ENCODE assay signal across 19 mouse cellular contexts in the genomic region with DNA sequence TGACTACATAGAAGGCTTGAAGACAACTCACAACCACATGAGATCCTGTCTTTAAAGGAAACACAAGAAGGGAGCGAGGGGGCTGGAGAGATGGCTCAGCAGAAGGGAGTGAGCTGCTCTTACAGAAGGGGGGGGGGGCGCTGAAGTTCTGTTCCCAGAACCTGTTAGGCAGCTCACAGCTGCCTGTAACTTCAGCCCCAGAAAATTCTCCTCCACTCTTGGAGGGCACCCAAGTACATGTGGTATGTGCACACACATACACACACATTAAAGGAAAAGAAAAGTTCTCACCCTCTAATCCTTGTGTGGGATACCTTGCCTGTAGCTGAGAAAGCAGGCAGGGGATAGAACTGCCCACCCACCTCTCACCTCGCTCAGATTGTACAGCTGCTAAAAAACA. TPM values are rescaled to one million over a fixed set of nuclear protein-coding genes. Genes with fewer than 3 reads are reported as not detected.
A peak's percentile ranks its signal among the peaks of the same experiment; 100 is the strongest.
DNase-seq lines count a peak whose midpoint lies in the region; ATAC-seq and TF ChIP-seq lines count a peak whose summit lies in the region.
"Had no signal": no experiment of that assay in that cellular context is flagged by ENCODE, and none has a peak within 500 bp of the region (broad histone marks: within the 10 kb centered on the region; RNA-seq: fewer than 3 reads in every experiment).

No protein-coding gene starts in this region.

- WGBS in limb, embryonic 13.5 days: 60% methylated on average over 3 of the region's 3 CpGs
- 69% methylated on average over 3 of the region's 3 CpGs for WGBS in limb, embryonic 10.5 days
- 52% methylated on average over 3 of the region's 3 CpGs for WGBS in stomach, embryonic 14.5 days
- WGBS in stomach, postnatal 0 days: 60% methylated on average over 3 of the region's 3 CpGs
- WGBS in limb, embryonic 15.5 days: 53% methylated on average over 3 of the region's 3 CpGs
- 62% methylated on average over 3 of the region's 3 CpGs for WGBS in stomach, embryonic 15.5 days
- WGBS in midbrain, embryonic 15.5 days: 63% methylated on average over 3 of the region's 3 CpGs

- no peak for TF ChIP-seq CTCF in stomach, postnatal 0 days (IDR thresholded peaks at IDR 0.05; ENCODE audit: low read depth)

- H3K9me3 ChIP-seq in limb, embryonic 13.5 days: no peaks in the 10 kb centered on the region
- H3K9me3 ChIP-seq in limb, embryonic 10.5 days (replicated peaks): no peaks in the 10 kb centered on the region
- H3K9me3 ChIP-seq in stomach, embryonic 14.5 days (ENCODE audit: control insufficient read depth, low read depth, low read length): no peaks in the 10 kb centered on the region
- no peaks in the 10 kb centered on the region for H3K9me3 ChIP-seq in stomach, postnatal 0 days (ENCODE audit: control insufficient read depth, low read length)
- no peaks in the 10 kb centered on the region for H3K9me3 ChIP-seq in limb, embryonic 15.5 days
- H3K9me3 ChIP-seq in stomach, embryonic 15.5 days: no peaks in the 10 kb centered on the region
- no peaks in the 10 kb centered on the region for H3K9me3 ChIP-seq in midbrain, embryonic 15.5 days
- H3K9me3 ChIP-seq: forebrain, embryonic 15.5 days; heart, embryonic 15.5 days; midbrain, embryonic 10.5 days had no signal

- no peak overlapping the region for H3K4me2 ChIP-seq in limb, embryonic 13.5 days (replicated peaks)
- no peak overlapping the region for H3K4me2 ChIP-seq in stomach, embryonic 14.5 days (replicated peaks; ENCODE audit: low read depth, low read length)
- H3K4me2 ChIP-seq in stomach, postnatal 0 days (replicated peaks; ENCODE audit: low read depth): no peak overlapping the region
- no peak overlapping the region for H3K4me2 ChIP-seq in limb, embryonic 15.5 days
- H3K4me2 ChIP-seq in stomach, embryonic 15.5 days: no peak overlapping the region
- no peak overlapping the region for H3K4me2 ChIP-seq in midbrain, embryonic 15.5 days
- H3K4me2 ChIP-seq: forebrain, embryonic 15.5 days; heart, embryonic 15.5 days had no signal

- no peak for TF ChIP-seq EP300 in stomach, postnatal 0 days (optimal IDR thresholded peaks at IDR 0.05)

- no peak overlapping the region for H3K4me3 ChIP-seq in limb, embryonic 13.5 days
- no peak overlapping the region for H3K4me3 ChIP-seq in limb, embryonic 10.5 days
- no peak overlapping the region for H3K4me3 ChIP-seq in stomach, embryonic 14.5 days (ENCODE audit: low read depth, low read length)
- H3K4me3 ChIP-seq in stomach, postnatal 0 days (ENCODE audit: low read depth, low read length): no peak overlapping the region
- H3K4me3 ChIP-seq in limb, embryonic 15.5 days: no peak overlapping the region
- no peak overlapping the region for H3K4me3 ChIP-seq in stomach, embryonic 15.5 days (replicated peaks)
- H3K4me3 ChIP-seq in midbrain, embryonic 15.5 days: no peak overlapping the region
- H3K4me3 ChIP-seq: forebrain, embryonic 15.5 days; heart, embryonic 15.5 days; midbrain, embryonic 10.5 days had no signal

- 0 out of 2 replicates have a peak, but pooled peaks have one; percentile 59 for ATAC-seq in limb, embryonic 13.5 days (ENCODE audit: low FRiP score, low read depth)
- no peak for ATAC-seq in stomach, embryonic 14.5 days (ENCODE audit: insufficient number of reproducible peaks, insufficient read depth, low FRiP score, low read depth)
- ATAC-seq in stomach, postnatal 0 days (ENCODE audit: low FRiP score, low TSS enrichment): no peak
- ATAC-seq in limb, embryonic 15.5 days (ENCODE audit: insufficient number of reproducible peaks, low FRiP score, low TSS enrichment, low read depth): no peak
- no peak for ATAC-seq in stomach, embryonic 15.5 days (ENCODE audit: insufficient read depth, low FRiP score, low read depth)
- no peak for ATAC-seq in midbrain, embryonic 15.5 days (replicated peaks)
- ATAC-seq: forebrain, embryonic 15.5 days; hindbrain, embryonic 16.5 days; intestine, postnatal 0 days had no signal

- no peaks in the 10 kb centered on the region for H3K36me3 ChIP-seq in limb, embryonic 13.5 days
- no peaks in the 10 kb centered on the region for H3K36me3 ChIP-seq in limb, embryonic 10.5 days
- no peaks in the 10 kb centered on the region for H3K36me3 ChIP-seq in stomach, embryonic 14.5 days (ENCODE audit: control insufficient read depth, insufficient read depth, low read length)
- no peaks in the 10 kb centered on the region for H3K36me3 ChIP-seq in stomach, postnatal 0 days (ENCODE audit: control insufficient read depth, insufficient read depth, low read length)
- no peaks in the 10 kb centered on the region for H3K36me3 ChIP-seq in limb, embryonic 15.5 days
- no peaks in the 10 kb centered on the region for H3K36me3 ChIP-seq in stomach, embryonic 15.5 days
- H3K36me3 ChIP-seq in midbrain, embryonic 15.5 days (replicated peaks): no peaks in the 10 kb centered on the region
- H3K36me3 ChIP-seq: forebrain, embryonic 15.5 days; heart, embryonic 15.5 days; midbrain, embryonic 10.5 days had no signal

- H3K9ac ChIP-seq in limb, embryonic 13.5 days: no peak overlapping the region
- no peak overlapping the region for H3K9ac ChIP-seq in stomach, embryonic 14.5 days (replicated peaks; ENCODE audit: low read depth, low read length)
- no peak overlapping the region for H3K9ac ChIP-seq in stomach, postnatal 0 days (ENCODE audit: low read length)
- H3K9ac ChIP-seq in limb, embryonic 15.5 days: no peak overlapping the region
- no peak overlapping the region for H3K9ac ChIP-seq in stomach, embryonic 15.5 days
- no peak overlapping the region for H3K9ac ChIP-seq in midbrain, embryonic 15.5 days
- H3K9ac ChIP-seq: forebrain, embryonic 15.5 days; heart, embryonic 15.5 days had no signal

- DNase-seq in limb, embryonic 10.5 days (ENCODE audit: low spot score): no peak
- DNase-seq in stomach, postnatal 0 days (ENCODE audit: low spot score): no peak
- DNase-seq in spleen, postnatal 14 days (ENCODE audit: low spot score in 2 of 2): no peak
- DNase-seq: adrenal gland, postnatal 25 days; cerebellum, adult 2 months; cerebellum, postnatal 36 days; gastrocnemius, postnatal 36 days; heart, postnatal 4 days had no signal

- H3K4me1 ChIP-seq in limb, embryonic 13.5 days: 0 out of 2 replicates have a peak, but pooled peaks cover 8% of the 10 kb centered on the region
- no peaks in the 10 kb centered on the region for H3K4me1 ChIP-seq in limb, embryonic 10.5 days
- peaks cover 8% of the 10 kb centered on the region; the same call in 1 of the 2 replicates for H3K4me1 ChIP-seq in stomach, embryonic 14.5 days (ENCODE audit: control insufficient read depth, insufficient read depth, low read length)
- no peaks in the 10 kb centered on the region for H3K4me1 ChIP-seq in stomach, postnatal 0 days (replicated peaks; ENCODE audit: control insufficient read depth, insufficient read depth)
- H3K4me1 ChIP-seq in limb, embryonic 15.5 days: 0 out of 2 replicates have a peak, but pooled peaks cover 2% of the 10 kb centered on the region
- peaks cover 6% of the 10 kb centered on the region; the same call in 1 of the 2 replicates for H3K4me1 ChIP-seq in stomach, embryonic 15.5 days
- no peaks in the 10 kb centered on the region for H3K4me1 ChIP-seq in midbrain, embryonic 15.5 days
- H3K4me1 ChIP-seq: forebrain, embryonic 15.5 days had no signal

- H3K27ac ChIP-seq in limb, embryonic 13.5 days: peak overlapping the region; percentile 39
- no peak overlapping the region for H3K27ac ChIP-seq in limb, embryonic 10.5 days
- H3K27ac ChIP-seq in stomach, embryonic 14.5 days (ENCODE audit: low read length): peak overlapping the region; percentile 52; the same call in 1 of the 2 replicates
- H3K27ac ChIP-seq in stomach, postnatal 0 days (replicated peaks): no peak overlapping the region
- 0 out of 2 replicates have a peak overlapping the region, but pooled peaks have one; percentile 33 for H3K27ac ChIP-seq in limb, embryonic 15.5 days
- H3K27ac ChIP-seq in stomach, embryonic 15.5 days: peak overlapping the region; percentile 11; the same call in 1 of the 2 replicates
- no peak overlapping the region for H3K27ac ChIP-seq in midbrain, embryonic 15.5 days
- H3K27ac ChIP-seq: forebrain, embryonic 15.5 days; heart, embryonic 15.5 days; kidney, postnatal 0 days; midbrain, embryonic 10.5 days had no signal

- no peaks in the 10 kb centered on the region for H3K27me3 ChIP-seq in limb, embryonic 13.5 days
- H3K27me3 ChIP-seq in limb, embryonic 10.5 days (ENCODE audit: low read depth, poor library complexity, severe bottlenecking): no peaks in the 10 kb centered on the region
- no peaks in the 10 kb centered on the region for H3K27me3 ChIP-seq in stomach, embryonic 14.5 days (ENCODE audit: control insufficient read depth, insufficient read depth, low read length)
- H3K27me3 ChIP-seq in stomach, postnatal 0 days (ENCODE audit: control insufficient read depth, insufficient read depth, low read length): no peaks in the 10 kb centered on the region
- H3K27me3 ChIP-seq in limb, embryonic 15.5 days: no peaks in the 10 kb centered on the region
- no peaks in the 10 kb centered on the region for H3K27me3 ChIP-seq in stomach, embryonic 15.5 days (replicated peaks)
- no peaks in the 10 kb centered on the region for H3K27me3 ChIP-seq in midbrain, embryonic 15.5 days (replicated peaks)
- H3K27me3 ChIP-seq: forebrain, embryonic 15.5 days; heart, embryonic 15.5 days had no signal

RNA-seq across cellular contexts. Expression of a gene that starts 52.3 kb away (rescaled TPM):
- 392 and 402 TPM in 2 replicates for polyA plus RNA-seq in limb, embryonic 13.5 days (2015; fragmentation: Nextera tagmentation; extraction: Ambion mirVana)
- 405 and 413 TPM in 2 replicates for polyA plus RNA-seq in limb, embryonic 10.5 days (2016; fragmentation: Nextera tagmentation; extraction: Ambion mirVana)
- 425 and 428 TPM in 2 replicates for polyA plus RNA-seq in stomach, embryonic 14.5 days (2014; fragmentation: Nextera tagmentation; extraction: Ambion mirVana)
- polyA plus RNA-seq in stomach, postnatal 0 days (2015; fragmentation: Nextera tagmentation; extraction: Ambion mirVana): 219 and 242 TPM in 2 replicates
- 499 and 569 TPM in 2 replicates for polyA plus RNA-seq in limb, embryonic 15.5 days (2015; fragmentation: Nextera tagmentation; extraction: Ambion mirVana)
- 391 and 408 TPM in 2 replicates for polyA plus RNA-seq in stomach, embryonic 15.5 days (2015; fragmentation: Nextera tagmentation; extraction: Ambion mirVana)
- 74.0 and 87.8 TPM in 2 replicates for polyA plus RNA-seq in midbrain, embryonic 15.5 days (2015; fragmentation: Nextera tagmentation; extraction: Ambion mirVana)

RNA-seq across cellular contexts. Expression of a gene that starts 54.1 kb away (rescaled TPM):
- 26.6 and 28.6 TPM in 2 replicates for polyA plus RNA-seq in limb, embryonic 13.5 days (2015; fragmentation: Nextera tagmentation; extraction: Ambion mirVana)
- 41.3 and 48.3 TPM in 2 replicates for polyA plus RNA-seq in limb, embryonic 10.5 days (2016; fragmentation: Nextera tagmentation; extraction: Ambion mirVana)
- 22.1 and 22.3 TPM in 2 replicates for polyA plus RNA-seq in stomach, embryonic 14.5 days (2014; fragmentation: Nextera tagmentation; extraction: Ambion mirVana)
- 13.4 and 13.6 TPM in 2 replicates for polyA plus RNA-seq in stomach, postnatal 0 days (2015; fragmentation: Nextera tagmentation; extraction: Ambion mirVana)
- 24.1 and 26.3 TPM in 2 replicates for polyA plus RNA-seq in limb, embryonic 15.5 days (2015; fragmentation: Nextera tagmentation; extraction: Ambion mirVana)
- 21.2 and 21.4 TPM in 2 replicates for polyA plus RNA-seq in stomach, embryonic 15.5 days (2015; fragmentation: Nextera tagmentation; extraction: Ambion mirVana)
- polyA plus RNA-seq in midbrain, embryonic 15.5 days (2015; fragmentation: Nextera tagmentation; extraction: Ambion mirVana): 39.7 TPM in 2 replicates

RNA-seq across cellular contexts. Expression of a gene that starts 54.2 kb away (rescaled TPM):
- 50.6 and 52.2 TPM in 2 replicates for polyA plus RNA-seq in limb, embryonic 13.5 days (2015; fragmentation: Nextera tagmentation; extraction: Ambion mirVana)
- polyA plus RNA-seq in limb, embryonic 10.5 days (2016; fragmentation: Nextera tagmentation; extraction: Ambion mirVana): 51.6 and 53.4 TPM in 2 replicates
- polyA plus RNA-seq in stomach, embryonic 14.5 days (2014; fragmentation: Nextera tagmentation; extraction: Ambion mirVana): 47.1 and 49.4 TPM in 2 replicates
- polyA plus RNA-seq in stomach, postnatal 0 days (2015; fragmentation: Nextera tagmentation; extraction: Ambion mirVana): 23.8 and 25.1 TPM in 2 replicates
- polyA plus RNA-seq in limb, embryonic 15.5 days (2015; fragmentation: Nextera tagmentation; extraction: Ambion mirVana): 48.9 and 53.2 TPM in 2 replicates
- 38.7 and 39.7 TPM in 2 replicates for polyA plus RNA-seq in stomach, embryonic 15.5 days (2015; fragmentation: Nextera tagmentation; extraction: Ambion mirVana)
- 49.6 and 50.4 TPM in 2 replicates for polyA plus RNA-seq in midbrain, embryonic 15.5 days (2015; fragmentation: Nextera tagmentation; extraction: Ambion mirVana)

RNA-seq across cellular contexts. Expression of a gene that starts 54.2 kb away (rescaled TPM):
- 1.8 and 2.2 TPM in 2 replicates for polyA plus RNA-seq in limb, embryonic 13.5 days (2015; fragmentation: Nextera tagmentation; extraction: Ambion mirVana)
- 0.81 and 2.1 TPM in 2 replicates for polyA plus RNA-seq in limb, embryonic 10.5 days (2016; fragmentation: Nextera tagmentation; extraction: Ambion mirVana)
- polyA plus RNA-seq in stomach, embryonic 14.5 days (2014; fragmentation: Nextera tagmentation; extraction: Ambion mirVana): 1.5 and 2.8 TPM in 2 replicates
- 1.1 and 1.5 TPM in 2 replicates for polyA plus RNA-seq in stomach, postnatal 0 days (2015; fragmentation: Nextera tagmentation; extraction: Ambion mirVana)
- polyA plus RNA-seq in limb, embryonic 15.5 days (2015; fragmentation: Nextera tagmentation; extraction: Ambion mirVana): 0.99 and 2.4 TPM in 2 replicates
- 1.0 and 1.5 TPM in 2 replicates for polyA plus RNA-seq in stomach, embryonic 15.5 days (2015; fragmentation: Nextera tagmentation; extraction: Ambion mirVana)
- polyA plus RNA-seq in midbrain, embryonic 15.5 days (2015; fragmentation: Nextera tagmentation; extraction: Ambion mirVana): 2.0 and 2.9 TPM in 2 replicates

RNA-seq across cellular contexts. Expression of a gene that starts 55.1 kb away (rescaled TPM):
- polyA plus RNA-seq in limb, embryonic 13.5 days (2015; fragmentation: Nextera tagmentation; extraction: Ambion mirVana): 34.6 and 34.9 TPM in 2 replicates
- polyA plus RNA-seq in limb, embryonic 10.5 days (2016; fragmentation: Nextera tagmentation; extraction: Ambion mirVana): 32.1 and 36.8 TPM in 2 replicates
- polyA plus RNA-seq in stomach, embryonic 14.5 days (2014; fragmentation: Nextera tagmentation; extraction: Ambion mirVana): 24.5 and 27.3 TPM in 2 replicates
- 11.0 and 11.1 TPM in 2 replicates for polyA plus RNA-seq in stomach, postnatal 0 days (2015; fragmentation: Nextera tagmentation; extraction: Ambion mirVana)
- 28.2 and 28.9 TPM in 2 replicates for polyA plus RNA-seq in limb, embryonic 15.5 days (2015; fragmentation: Nextera tagmentation; extraction: Ambion mirVana)
- 23.3 and 25.2 TPM in 2 replicates for polyA plus RNA-seq in stomach, embryonic 15.5 days (2015; fragmentation: Nextera tagmentation; extraction: Ambion mirVana)
- polyA plus RNA-seq in midbrain, embryonic 15.5 days (2015; fragmentation: Nextera tagmentation; extraction: Ambion mirVana): 22.0 and 22.4 TPM in 2 replicates

Comparison
In these comparisons a context has a peak if more than half of its experiments do, and no peak if none do; other contexts are left out.
1. H3K27ac ChIP-seq: peak in limb, embryonic 13.5 days (single experiment), stomach, embryonic 14.5 days (single experiment), limb, embryonic 15.5 days (single experiment) and stomach, embryonic 15.5 days (single experiment); none in limb, embryonic 10.5 days (single experiment), stomach, postnatal 0 days (single experiment) and midbrain, embryonic 15.5 days (single experiment).